Mouse (Mus musculus) small intestine, adult 10 weeks (tissue): ENCODE measurements around the gene Nr5a2. TPM values are rescaled to one million over a fixed set of nuclear protein-coding genes. Genes with fewer than 3 reads are reported as not detected.

Source experiments
- polyA plus RNA-seq: library from polyadenylated mRNA; stranded (reverse); fragments of 350-450 nt; fragmentation: Illumina TruSeq; extraction: RNeasy Lipid Tissue Mini Kit (QIAGEN cat#74804); gene quantifications from one replicate; pipeline ENCODE4 v1.2.3, GENCODE M21; 2014; ENCODE audit warnings: low replicate concordance

Gene Nr5a2
- 25.8 TPM for polyA plus RNA-seq

DNA sequence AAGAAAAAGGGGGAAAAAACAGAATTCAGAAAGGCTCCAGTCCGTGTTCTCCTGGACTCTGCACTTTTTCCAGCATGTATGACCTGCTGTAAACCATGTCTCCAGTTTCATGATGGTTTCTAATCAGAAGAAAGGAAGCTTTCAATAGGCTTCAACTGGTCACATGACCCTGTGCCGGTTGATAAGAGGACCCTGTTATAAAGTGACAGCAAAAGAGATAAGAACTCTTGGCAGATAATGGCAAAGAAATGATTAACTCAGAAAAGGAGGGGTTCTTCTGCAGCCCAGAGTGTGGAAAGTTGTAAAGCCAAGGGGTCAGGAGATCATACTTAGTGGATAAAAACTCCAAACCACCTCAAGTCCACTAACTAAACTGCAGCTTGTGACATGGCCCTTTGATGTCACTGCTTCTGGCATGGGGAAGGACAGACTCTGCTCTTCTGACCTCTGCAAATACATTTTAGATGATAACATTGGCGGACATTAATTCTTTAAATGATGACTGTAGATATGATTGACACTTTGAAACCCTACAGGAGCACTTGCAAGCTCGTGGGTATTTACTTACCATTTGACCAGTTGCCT is at the start of gene Nr5a2:
Gene Nr5a2 (minus strand): TSS at position 21 of the 585 bp plus-strand sequence.

